In the genomic region with DNA sequence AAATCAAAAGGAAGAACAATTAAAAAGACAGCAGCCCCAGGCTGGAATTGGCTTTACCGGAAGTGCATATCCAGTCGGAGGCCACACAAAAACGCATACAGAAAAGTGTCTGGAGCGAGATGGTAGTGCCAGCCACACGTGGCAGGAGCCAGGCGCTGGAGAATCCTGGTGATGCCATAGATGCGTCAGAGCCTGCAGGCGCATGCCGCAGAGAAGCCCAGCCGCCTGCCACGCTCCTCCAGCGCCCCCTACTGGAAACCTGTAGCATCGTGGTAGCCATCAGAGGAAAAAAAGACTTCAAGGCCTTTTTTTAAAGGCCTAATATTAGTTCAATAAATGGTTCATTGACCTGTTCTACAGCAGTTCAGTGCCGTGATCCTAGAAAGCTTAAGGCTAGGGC, we compare ENCODE assay signal across 9 mouse cellular contexts. TPM values are rescaled to one million over a fixed set of nuclear protein-coding genes. Genes with fewer than 3 reads are reported as not detected.
DNase-seq lines count a peak whose midpoint lies in the region; ATAC-seq and TF ChIP-seq lines count a peak whose summit lies in the region.
"Had no signal": no experiment of that assay in that cellular context is flagged by ENCODE, and none has a peak within 500 bp of the region (broad histone marks: within the 10 kb centered on the region; RNA-seq: fewer than 3 reads in every experiment).

No protein-coding gene starts in this region.

- no peaks in the 10 kb centered on the region for H3K27me3 ChIP-seq in MEL (ENCODE audit: control insufficient read depth in 1 of 2, insufficient read depth in 2 of 2, low read length in 2 of 2)
- no peaks in the 10 kb centered on the region for H3K27me3 ChIP-seq in forebrain, postnatal 0 days (ENCODE audit: insufficient read depth, low read length)
- H3K27me3 ChIP-seq in hindbrain, embryonic 14.5 days (ENCODE audit: control insufficient read depth, insufficient read depth, low read length), result 0 out of 2 replicates have a peak, but pooled peaks cover 1% of the 10 kb centered on the region
- peaks cover 16% of the 10 kb centered on the region for H3K27me3 ChIP-seq in megakaryocyte, embryonic 14.5 days (replicated peaks)

- H3K36me3 ChIP-seq in MEL (ENCODE audit: control insufficient read depth in 1 of 2, insufficient read depth in 2 of 2, low read length in 2 of 2), result no peaks in the 10 kb centered on the region
- H3K36me3 ChIP-seq in forebrain, postnatal 0 days (ENCODE audit: insufficient read depth), result no peaks in the 10 kb centered on the region
- no peaks in the 10 kb centered on the region for H3K36me3 ChIP-seq in hindbrain, embryonic 14.5 days (replicated peaks; ENCODE audit: control insufficient read depth, insufficient read depth)
- H3K36me3 ChIP-seq in megakaryocyte, embryonic 14.5 days (replicated peaks; ENCODE audit: low read length), result no peaks in the 10 kb centered on the region

- H3K4me2 ChIP-seq in forebrain, postnatal 0 days (ENCODE audit: low read depth), result peak overlapping the region; percentile 23; the same call in 1 of the 2 replicates
- H3K4me2 ChIP-seq in hindbrain, embryonic 14.5 days (replicated peaks), result peak overlapping the region; percentile 13
- H3K4me2 ChIP-seq: limb, embryonic 12.5 days had no signal

- peak; percentile 88 for DNase-seq in MEL (ENCODE audit: low read depth, low spot score)
- peak; percentile 87 to 88 for DNase-seq in cerebellum, adult 18-20 months
- DNase-seq in forebrain, postnatal 0 days, result peak; percentile 89
- DNase-seq in hindbrain, embryonic 14.5 days (ENCODE audit: low spot score), result peak; percentile 84
- peak; percentile 76 to 90 for DNase-seq in layer of hippocampus, postnatal 25 days (ENCODE audit: extremely low spot score in 1 of 2, low spot score in 1 of 2)
- peak; percentile 81 to 87 for DNase-seq in right cerebral cortex, adult 2 months (ENCODE audit: low spot score in 2 of 2)
- DNase-seq in urinary bladder, adult 2 months (ENCODE audit: low spot score), result peak; percentile 56

- peak overlapping the region; percentile 48 to 50; a peak in 3 of 4 replicates for H3K4me3 ChIP-seq in MEL (ENCODE audit: control insufficient read depth in 1 of 2, insufficient read depth in 1 of 2, low read depth in 2 of 2, low read length in 2 of 2)
- H3K4me3 ChIP-seq in forebrain, postnatal 0 days (ENCODE audit: low read depth, low read length), result no peak overlapping the region
- no peak overlapping the region for H3K4me3 ChIP-seq in hindbrain, embryonic 14.5 days (replicated peaks; ENCODE audit: low read length)
- peak overlapping the region; percentile 70 for H3K4me3 ChIP-seq in megakaryocyte, embryonic 14.5 days (replicated peaks)
- H3K4me3 ChIP-seq: limb, embryonic 12.5 days had no signal

- no peaks in the 10 kb centered on the region for H3K9me3 ChIP-seq in MEL (replicated peaks; ENCODE audit: insufficient read depth, low read length)
- 0 out of 2 replicates have a peak, but pooled peaks cover 3% of the 10 kb centered on the region for H3K9me3 ChIP-seq in forebrain, postnatal 0 days (ENCODE audit: low read length)
- no peaks in the 10 kb centered on the region for H3K9me3 ChIP-seq in hindbrain, embryonic 14.5 days (ENCODE audit: control insufficient read depth, low read length)
- peaks cover 16% of the 10 kb centered on the region for H3K9me3 ChIP-seq in megakaryocyte, embryonic 14.5 days

- peak; percentile 93 to 97 (median 96) for TF ChIP-seq CTCF in MEL (IDR thresholded peaks at IDR 0.05 in 2 of 3, conservative IDR thresholded peaks at IDR 0.05 in 1 of 3; ENCODE audit: control insufficient read depth in 1 of 3, insufficient read depth in 1 of 3, low read depth in 2 of 3, low read length in 3 of 3, poor library complexity in 1 of 3, severe bottlenecking in 1 of 3)
- peak; percentile 91 for TF ChIP-seq CTCF in forebrain, postnatal 0 days (IDR thresholded peaks at IDR 0.05; ENCODE audit: low read depth)

- no peaks in the 10 kb centered on the region for H3K4me1 ChIP-seq in MEL (ENCODE audit: control insufficient read depth in 1 of 2, insufficient read depth in 2 of 2, low read length in 2 of 2)
- H3K4me1 ChIP-seq in forebrain, postnatal 0 days (ENCODE audit: insufficient read depth), result no peaks in the 10 kb centered on the region; the same call in 1 of the 2 replicates
- H3K4me1 ChIP-seq in hindbrain, embryonic 14.5 days (replicated peaks; ENCODE audit: control insufficient read depth, insufficient read depth, low read length), result no peaks in the 10 kb centered on the region
- peaks cover 9% of the 10 kb centered on the region for H3K4me1 ChIP-seq in megakaryocyte, embryonic 14.5 days

- TF ChIP-seq POLR2A in MEL (IDR thresholded peaks at IDR 0.05; ENCODE audit: control insufficient read depth in 1 of 2, insufficient read depth in 1 of 2, low read depth in 1 of 2, low read length in 2 of 2, poor library complexity in 1 of 2), result no peak

- peak; percentile 89 for ATAC-seq in forebrain, postnatal 0 days
- peak; percentile 69; the same call in 1 of the 2 replicates for ATAC-seq in hindbrain, embryonic 14.5 days (ENCODE audit: low FRiP score)

- WGBS in forebrain, postnatal 0 days, result 5% methylated on average over 14 of the region's 14 CpGs
- WGBS in hindbrain, embryonic 14.5 days, result 5% methylated on average over 14 of the region's 14 CpGs

- H3K9ac ChIP-seq in MEL (ENCODE audit: control insufficient read depth, low read depth, low read length, poor library complexity, severe bottlenecking), result peak overlapping the region; percentile 59
- H3K9ac ChIP-seq in forebrain, postnatal 0 days, result no peak overlapping the region
- no peak overlapping the region for H3K9ac ChIP-seq in hindbrain, embryonic 14.5 days
- H3K9ac ChIP-seq: limb, embryonic 12.5 days had no signal

- no peak for TF ChIP-seq EP300 in MEL (IDR thresholded peaks at IDR 0.05; ENCODE audit: low read depth in 1 of 2, low read length in 2 of 2)

- no peak overlapping the region for H3K27ac ChIP-seq in MEL (ENCODE audit: control insufficient read depth, low read depth, low read length)
- no peak overlapping the region for H3K27ac ChIP-seq in forebrain, postnatal 0 days (ENCODE audit: low read depth, low read length)
- no peak overlapping the region for H3K27ac ChIP-seq in hindbrain, embryonic 14.5 days
- H3K27ac ChIP-seq: limb, embryonic 12.5 days had no signal

- H3K79me2 ChIP-seq in MEL (ENCODE audit: control insufficient read depth, insufficient read depth, low read length, poor library complexity), result no peaks in the 10 kb centered on the region

- TF ChIP-seq RAD21 in MEL (IDR thresholded peaks at IDR 0.05; ENCODE audit: low read depth, low read length), result peak; percentile 89

RNA-seq across cellular contexts. Expression of a gene that starts 10.0 kb away (rescaled TPM):
- 0.10 TPM in 1 of 2 replicates, not detected in the other for total RNA-seq in MEL (2012; rRNA removed)
- polyA plus RNA-seq in MEL (2012; ENCODE audit: insufficient read depth in 1 of 2, insufficient read length in 2 of 2, low read depth in 1 of 2, low replicate concordance in 2 of 2, missing spikeins in 1 of 2), result under 1 TPM in 1 of 2 experiments, not detected in 1; 0.43 TPM
- total RNA-seq in forebrain, postnatal 0 days (2014; rRNA removed), result 2.8 and 4.6 TPM in 2 replicates
- polyA plus RNA-seq in forebrain, postnatal 0 days (2015; fragmentation: Nextera tagmentation; extraction: Ambion mirVana), result 4.2 and 4.5 TPM in 2 replicates
- 2.3 TPM in 2 replicates for polyA plus RNA-seq in hindbrain, embryonic 14.5 days (2014; fragmentation: Nextera tagmentation; extraction: Ambion mirVana)
- 1 to 10 TPM; 1.1 to 2.2 TPM for total RNA-seq in layer of hippocampus, postnatal 25 days (2021)
- not detected in 2 replicates for polyA plus RNA-seq in megakaryocyte, embryonic 14.5 days (2012; ENCODE audit: insufficient read depth, low replicate concordance)
- polyA plus RNA-seq in urinary bladder, adult 2 months (2012; rRNA removed), result 6.1 and 6.8 TPM in 2 replicates

RNA-seq across cellular contexts. Expression of a gene that starts 15.0 kb away (rescaled TPM):
- 137 and 141 TPM in 2 replicates for total RNA-seq in MEL (2012; rRNA removed)
- 100 to 1,000 TPM in 1 of 2 experiments, not detected in 1; 126 TPM for polyA plus RNA-seq in MEL (2012; ENCODE audit: insufficient read depth in 1 of 2, insufficient read length in 2 of 2, low read depth in 1 of 2, low replicate concordance in 2 of 2, missing spikeins in 1 of 2)
- total RNA-seq in forebrain, postnatal 0 days (2014; rRNA removed), result 48.6 and 78.0 TPM in 2 replicates
- polyA plus RNA-seq in forebrain, postnatal 0 days (2015; fragmentation: Nextera tagmentation; extraction: Ambion mirVana), result 101 and 119 TPM in 2 replicates
- 113 and 118 TPM in 2 replicates for polyA plus RNA-seq in hindbrain, embryonic 14.5 days (2014; fragmentation: Nextera tagmentation; extraction: Ambion mirVana)
- 10 to 100 TPM; 62.4 to 70.0 TPM for total RNA-seq in layer of hippocampus, postnatal 25 days (2021)
- polyA plus RNA-seq in megakaryocyte, embryonic 14.5 days (2012; ENCODE audit: insufficient read depth, low replicate concordance), result 283 and 464 TPM in 2 replicates
- 53.5 and 59.2 TPM in 2 replicates for polyA plus RNA-seq in urinary bladder, adult 2 months (2012; rRNA removed)

RNA-seq across cellular contexts. Expression of a gene that starts 15.2 kb away (rescaled TPM):
- 19.2 and 21.3 TPM in 2 replicates for total RNA-seq in MEL (2012; rRNA removed)
- polyA plus RNA-seq in MEL (2012; ENCODE audit: insufficient read depth in 1 of 2, insufficient read length in 2 of 2, low read depth in 1 of 2, low replicate concordance in 2 of 2, missing spikeins in 1 of 2), result 10 to 100 TPM in 1 of 2 experiments, not detected in 1; 51.4 TPM
- 12.6 and 15.1 TPM in 2 replicates for total RNA-seq in forebrain, postnatal 0 days (2014; rRNA removed)
- polyA plus RNA-seq in forebrain, postnatal 0 days (2015; fragmentation: Nextera tagmentation; extraction: Ambion mirVana), result 14.3 and 16.1 TPM in 2 replicates
- polyA plus RNA-seq in hindbrain, embryonic 14.5 days (2014; fragmentation: Nextera tagmentation; extraction: Ambion mirVana), result 16.6 and 18.2 TPM in 2 replicates
- total RNA-seq in layer of hippocampus, postnatal 25 days (2021), result 10 to 100 TPM; 12.4 to 15.6 TPM
- polyA plus RNA-seq in megakaryocyte, embryonic 14.5 days (2012; ENCODE audit: insufficient read depth, low replicate concordance), result 16.1 and 18.5 TPM in 2 replicates
- 9.9 and 10.6 TPM in 2 replicates for polyA plus RNA-seq in urinary bladder, adult 2 months (2012; rRNA removed)

RNA-seq across cellular contexts. Expression of a gene that starts 29.4 kb away (rescaled TPM):
- total RNA-seq in MEL (2012; rRNA removed), result not detected in 2 replicates
- under 1 TPM in 1 of 2 experiments, not detected in 1; 0.11 TPM for polyA plus RNA-seq in MEL (2012; ENCODE audit: insufficient read depth in 1 of 2, insufficient read length in 2 of 2, low read depth in 1 of 2, low replicate concordance in 2 of 2, missing spikeins in 1 of 2)
- total RNA-seq in forebrain, postnatal 0 days (2014; rRNA removed), result not detected in 2 replicates
- polyA plus RNA-seq in forebrain, postnatal 0 days (2015; fragmentation: Nextera tagmentation; extraction: Ambion mirVana), result 0.59 and 0.98 TPM in 2 replicates
- polyA plus RNA-seq in hindbrain, embryonic 14.5 days (2014; fragmentation: Nextera tagmentation; extraction: Ambion mirVana), result 0.33 and 0.65 TPM in 2 replicates
- total RNA-seq in layer of hippocampus, postnatal 25 days (2021), result under 1 TPM; 0.42 to 0.47 TPM
- not detected in 2 replicates for polyA plus RNA-seq in megakaryocyte, embryonic 14.5 days (2012; ENCODE audit: insufficient read depth, low replicate concordance)
- 0.06 TPM in 1 of 2 replicates, not detected in the other for polyA plus RNA-seq in urinary bladder, adult 2 months (2012; rRNA removed)

RNA-seq across cellular contexts. Expression of a gene that starts 34.0 kb away (rescaled TPM):
- not detected in 2 replicates for total RNA-seq in MEL (2012; rRNA removed)
- polyA plus RNA-seq in MEL (2012; ENCODE audit: insufficient read depth in 1 of 2, insufficient read length in 2 of 2, low read depth in 1 of 2, low replicate concordance in 2 of 2, missing spikeins in 1 of 2), result not detected
- total RNA-seq in forebrain, postnatal 0 days (2014; rRNA removed), result 7.4 and 8.2 TPM in 2 replicates
- polyA plus RNA-seq in forebrain, postnatal 0 days (2015; fragmentation: Nextera tagmentation; extraction: Ambion mirVana), result 9.0 and 10.0 TPM in 2 replicates
- polyA plus RNA-seq in hindbrain, embryonic 14.5 days (2014; fragmentation: Nextera tagmentation; extraction: Ambion mirVana), result 8.5 and 11.5 TPM in 2 replicates
- total RNA-seq in layer of hippocampus, postnatal 25 days (2021), result 10 to 100 TPM; 17.9 to 21.6 TPM
- polyA plus RNA-seq in megakaryocyte, embryonic 14.5 days (2012; ENCODE audit: insufficient read depth, low replicate concordance), result not detected in 2 replicates
- polyA plus RNA-seq in urinary bladder, adult 2 months (2012; rRNA removed), result 9.4 and 12.6 TPM in 2 replicates

Comparison
In these comparisons a context has a peak if more than half of its experiments do, and no peak if none do; other contexts are left out.
1. H3K4me3 ChIP-seq: peak in MEL (2 of 2) and megakaryocyte, embryonic 14.5 days (single experiment); none in forebrain, postnatal 0 days (single experiment) and hindbrain, embryonic 14.5 days (single experiment).
2. Peak in every context shown above with its lines, with median percentiles within 50 percentile points of each other: DNase-seq.